Mouse (Mus musculus) frontal cortex, postnatal 36 days (tissue): Measurements from ENCODE around the gene Rps19bp1.
A peak's percentile ranks its signal among the peaks of the same experiment; 100 is the strongest.

ENCODE experiments used
- DNase-seq, 2 experiments: peaks; one replicate each; pipeline ENCODE4 v3.0.0; 2022; ENCODE audit warnings: low spot score in 2 of 2

Rps19bp1 gene

DNA sequence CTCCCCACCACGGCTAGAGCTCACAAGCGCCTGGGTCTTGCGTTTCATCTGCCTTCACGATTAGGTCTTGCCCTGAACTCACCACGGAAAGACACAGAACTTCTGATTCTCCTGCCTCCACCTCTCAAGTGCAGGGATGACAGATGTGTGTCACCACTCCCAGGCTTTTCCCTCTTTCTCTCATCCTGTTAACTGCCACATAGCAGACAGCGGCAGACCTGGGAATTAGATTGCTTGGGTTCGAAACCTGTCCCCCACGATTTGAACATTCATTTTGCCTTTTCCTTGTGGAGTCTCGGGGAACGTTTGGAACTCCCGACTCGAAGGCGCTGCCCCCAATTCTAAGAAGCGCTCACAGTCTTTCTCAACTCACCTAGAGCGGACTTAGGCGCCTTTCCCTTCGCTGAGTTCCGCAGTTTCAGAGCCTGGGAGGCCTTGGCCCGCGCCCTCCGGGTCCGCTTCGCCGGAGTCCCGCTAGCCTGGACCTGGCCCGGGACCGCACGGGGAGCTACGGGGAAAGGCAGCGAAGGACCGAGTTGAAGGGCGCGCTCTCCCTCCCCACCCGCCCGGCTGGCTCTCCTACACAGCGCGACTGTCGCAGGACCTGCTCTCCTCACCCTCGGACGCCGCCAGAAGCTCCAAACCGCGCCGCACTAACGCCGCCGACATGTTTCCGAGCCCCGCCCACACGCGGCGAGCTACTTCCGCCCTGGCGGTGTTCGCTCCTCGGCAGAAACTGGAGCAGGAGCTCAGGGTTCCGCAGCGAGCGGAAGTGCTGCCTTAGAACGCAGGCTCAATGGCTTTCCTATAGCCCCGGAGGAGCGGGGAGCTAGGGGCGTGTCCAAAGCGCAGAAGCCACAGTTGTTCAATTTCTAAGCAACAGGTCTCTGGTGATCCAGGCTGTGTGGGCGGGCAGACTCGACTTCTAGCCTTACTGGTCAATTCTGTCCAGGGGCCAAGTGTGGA lies at the start of gene Rps19bp1:
Rps19bp1 (minus strand) TSS at position 706 of the 966 bp plus-strand sequence.
- DNase-seq: peak; percentile 85 to 91

DNA sequence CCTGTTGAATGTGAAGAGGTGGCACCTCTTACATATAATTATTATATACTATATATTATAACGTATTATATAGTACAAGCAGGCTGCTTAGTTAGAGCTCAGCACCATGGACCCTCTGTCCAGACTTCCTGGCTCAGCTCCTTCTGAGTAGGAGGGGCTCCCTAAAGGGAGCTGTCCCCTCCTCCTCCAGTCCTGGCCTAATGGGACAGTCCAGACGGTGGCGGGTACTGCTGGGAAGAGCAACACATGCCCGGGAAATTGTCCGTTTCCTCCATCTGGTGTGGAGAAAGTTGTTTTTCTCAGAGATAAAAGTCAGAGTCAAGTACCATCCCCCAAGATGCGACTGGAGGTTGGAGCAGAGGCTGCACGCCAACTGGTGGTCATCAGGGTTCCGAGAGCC lies 42.0 kb upstream of the Rps19bp1 start:
- no peak for DNase-seq

DNA sequence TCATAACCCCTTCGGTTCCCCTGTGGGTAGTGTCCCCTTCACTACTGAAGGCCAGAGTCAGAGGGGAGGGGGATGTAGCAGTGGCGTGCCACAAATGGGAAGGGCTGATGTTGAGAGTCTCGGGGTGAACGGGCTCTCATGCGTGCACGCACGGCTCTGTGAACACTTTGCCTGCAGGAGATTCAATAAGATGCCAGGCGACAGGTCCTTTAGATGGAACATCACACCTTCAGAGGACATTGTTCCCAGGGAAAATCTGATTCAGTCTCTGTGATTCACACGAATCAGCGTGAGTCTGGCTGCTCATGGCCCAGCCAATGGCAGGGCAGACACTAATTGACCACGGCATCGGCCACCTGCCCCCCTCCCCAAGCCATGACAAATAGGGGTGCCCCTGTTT lies 40.1 kb upstream of the Rps19bp1 start:
- no peak for DNase-seq

DNA sequence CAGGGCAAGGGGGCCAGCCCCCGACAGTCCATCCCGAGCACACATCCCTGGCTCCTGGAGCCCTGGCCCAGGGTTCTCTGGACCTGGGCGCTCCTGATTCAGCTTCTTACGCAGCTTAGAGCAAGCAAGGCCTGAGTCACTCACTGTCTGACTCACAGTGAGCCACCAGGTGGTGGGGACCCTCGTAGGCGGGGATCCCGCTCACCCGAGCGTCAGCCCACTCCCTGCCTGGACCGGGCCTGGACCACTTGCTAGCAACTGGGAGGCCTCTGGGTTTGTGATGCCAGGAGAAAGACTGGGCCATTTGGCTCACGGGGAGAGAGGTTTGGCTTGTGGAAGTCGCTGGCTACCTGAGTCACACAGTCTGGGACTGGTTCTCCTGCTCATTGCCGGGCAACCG lies 39.7 kb upstream of the Rps19bp1 start:
- DNase-seq: peak in 1 of 2 experiments; percentile 59

DNA sequence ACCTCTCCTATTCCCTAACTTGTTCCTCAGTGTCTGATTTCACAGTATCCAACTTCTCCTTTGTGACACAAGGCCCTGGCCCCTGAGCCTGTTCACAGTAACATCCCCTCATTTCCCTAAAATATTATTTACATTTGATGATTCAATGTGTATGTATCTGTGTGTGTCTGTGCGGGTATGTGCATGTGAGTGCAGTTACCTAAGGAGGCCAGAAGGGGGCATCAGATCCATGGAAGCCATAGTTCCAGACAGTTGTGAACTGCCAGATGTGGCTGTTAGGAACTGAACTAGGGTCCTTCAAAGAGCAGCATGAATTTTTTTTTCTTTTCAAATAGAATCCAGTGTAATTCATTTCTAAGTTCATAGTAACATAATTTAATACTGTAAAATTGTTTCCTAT lies 33.0 kb upstream of the Rps19bp1 start:
- no peak for DNase-seq

DNA sequence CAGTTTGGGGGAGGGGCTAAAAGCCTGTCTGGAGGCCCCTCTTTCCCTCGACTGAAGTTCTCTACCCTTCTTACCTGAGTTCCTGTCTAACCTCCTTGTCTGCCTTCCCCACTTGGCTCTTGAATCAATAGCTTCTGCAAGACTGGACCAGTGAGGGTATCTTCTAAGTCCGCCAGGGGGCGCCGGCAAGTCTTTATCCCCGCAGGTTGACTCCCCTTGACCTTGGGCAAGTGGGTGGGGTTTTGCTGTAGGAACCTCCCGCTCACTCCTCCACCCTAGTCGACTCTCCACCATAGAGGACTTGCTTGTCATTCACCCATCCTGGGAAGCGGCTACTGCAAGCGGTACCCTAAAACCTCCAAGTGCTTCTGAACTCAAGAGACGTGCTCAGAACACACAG lies 25.3 kb upstream of the Rps19bp1 start:
- DNase-seq: peak; percentile 81 to 84

DNA sequence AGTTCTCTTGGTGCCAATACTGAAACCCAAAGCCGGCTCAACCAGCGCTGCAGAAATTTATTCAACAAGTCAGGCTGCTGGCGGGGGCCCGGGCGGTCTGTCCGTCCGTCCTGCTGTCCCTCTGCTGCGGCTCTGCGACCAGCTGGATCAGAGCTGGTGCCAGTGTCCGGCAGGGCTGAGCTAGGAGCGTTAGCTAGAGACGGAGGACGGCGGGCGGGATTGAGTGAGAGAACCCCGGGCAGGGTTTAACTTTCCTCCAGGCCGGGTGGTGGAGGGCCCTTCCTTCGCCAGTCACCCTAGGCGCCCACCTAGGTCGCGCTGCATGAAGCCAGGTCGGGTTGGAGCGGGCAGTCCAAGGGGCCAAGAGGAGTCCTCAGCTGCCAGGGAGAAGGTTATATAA lies 23.9 kb upstream of the Rps19bp1 start:
- no peak for DNase-seq

DNA sequence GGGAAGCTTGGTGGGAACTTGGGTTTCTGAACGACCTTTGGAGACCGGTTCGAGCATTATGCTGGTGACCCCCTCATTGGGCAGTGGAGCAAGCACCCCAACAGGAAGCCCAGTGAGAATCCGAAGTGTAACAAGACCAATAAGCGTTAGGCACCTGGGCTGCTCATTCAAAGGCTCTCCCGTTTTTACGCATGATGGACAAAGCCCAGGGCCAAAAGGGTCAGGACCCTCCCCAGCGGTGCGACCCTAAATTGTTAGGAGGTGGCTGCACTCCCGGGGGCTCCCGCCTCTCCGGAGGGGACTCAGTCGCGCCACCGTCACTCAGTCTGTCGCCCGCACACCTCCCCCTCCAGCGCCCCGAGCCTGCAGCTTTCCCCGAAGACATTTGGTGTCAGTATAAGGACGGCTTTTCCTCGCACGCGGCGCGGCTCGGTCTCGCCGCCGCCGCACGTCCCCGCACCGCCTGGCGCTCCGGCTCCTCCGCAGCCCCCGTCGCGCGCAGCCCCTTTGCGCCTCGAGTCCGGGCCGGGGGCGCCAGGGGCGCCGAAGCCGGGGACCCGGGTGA lies 22.8 kb upstream of the Rps19bp1 start, which contains the start of gene Cacna1i:
Cacna1i (plus strand) TSS at position 388 of the 565 bp plus-strand sequence.
- peak; percentile 69 to 70 for DNase-seq

DNA sequence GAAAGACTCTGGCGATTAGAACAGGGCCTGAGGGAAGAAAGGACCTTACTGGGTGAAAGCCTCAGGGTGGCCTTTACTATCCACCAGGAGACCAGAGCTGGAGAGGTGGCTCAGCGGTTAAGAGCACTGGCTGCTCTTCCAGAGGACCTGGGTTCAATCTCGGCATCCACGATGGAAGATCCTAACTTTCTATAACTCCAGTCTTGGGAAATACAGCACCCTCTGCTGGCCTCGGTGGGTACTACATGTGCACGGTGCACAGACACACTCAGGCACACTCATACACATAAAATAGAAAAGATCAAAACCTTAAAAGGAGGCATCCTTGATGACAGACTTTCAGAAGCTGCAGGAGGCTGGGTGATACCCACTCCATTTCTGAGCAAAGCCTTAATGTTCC lies 16.5 kb upstream of the Rps19bp1 start:
- DNase-seq: no peak

DNA sequence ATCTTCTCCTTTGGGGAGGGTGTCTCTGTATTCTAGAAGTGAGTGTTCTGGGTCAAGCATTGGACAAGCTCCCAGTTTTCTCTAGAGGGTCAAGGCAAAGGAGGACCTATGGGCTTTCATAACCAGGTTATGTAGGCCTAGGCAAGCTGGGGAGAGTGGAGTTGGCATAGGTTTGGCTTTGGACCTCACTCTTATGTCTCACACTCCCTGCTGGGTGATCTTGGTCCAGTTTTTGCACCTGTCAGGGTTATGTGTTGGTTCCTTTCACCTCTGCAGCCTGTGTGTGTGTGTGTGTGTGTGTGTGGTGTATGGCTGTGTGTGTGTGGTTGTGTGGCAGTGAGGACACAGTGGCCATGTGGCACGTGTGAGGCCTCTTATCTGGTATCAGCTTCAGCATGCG lies 14.9 kb upstream of the Rps19bp1 start:
- DNase-seq: no peak

DNA sequence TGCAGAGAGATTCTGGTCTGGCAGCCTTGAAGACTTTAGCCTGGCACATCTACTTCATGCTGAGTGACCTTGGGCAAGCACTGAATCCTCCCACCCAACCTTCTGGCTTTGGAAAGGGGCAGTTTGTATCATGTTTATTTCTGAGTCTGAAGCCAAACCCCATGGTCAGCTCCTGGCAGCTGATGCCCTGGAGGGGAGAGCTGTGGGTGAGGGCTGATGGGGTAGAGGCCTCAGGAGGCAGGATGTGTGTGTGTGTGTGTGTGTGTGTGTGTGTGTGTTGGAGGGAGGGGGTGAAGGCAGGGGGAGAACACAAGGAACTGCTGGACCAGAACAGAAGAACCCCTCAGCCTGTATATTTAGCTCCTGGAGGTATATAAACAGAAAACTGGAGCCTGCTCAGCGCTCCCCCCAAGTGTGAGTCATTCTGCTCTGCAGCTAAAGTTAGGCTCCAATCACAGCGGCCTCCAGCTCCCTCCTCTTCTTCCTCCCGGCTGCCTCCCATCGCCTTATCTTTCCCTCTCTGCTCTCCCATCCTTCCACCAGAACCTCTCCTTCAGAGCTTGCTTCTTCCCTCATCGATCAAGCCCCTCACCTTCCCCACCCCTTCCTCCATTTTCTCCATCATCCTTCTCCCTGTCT lies 14.1 kb upstream of the Rps19bp1 start:
- DNase-seq: peak in 1 of 2 experiments; percentile 88

DNA sequence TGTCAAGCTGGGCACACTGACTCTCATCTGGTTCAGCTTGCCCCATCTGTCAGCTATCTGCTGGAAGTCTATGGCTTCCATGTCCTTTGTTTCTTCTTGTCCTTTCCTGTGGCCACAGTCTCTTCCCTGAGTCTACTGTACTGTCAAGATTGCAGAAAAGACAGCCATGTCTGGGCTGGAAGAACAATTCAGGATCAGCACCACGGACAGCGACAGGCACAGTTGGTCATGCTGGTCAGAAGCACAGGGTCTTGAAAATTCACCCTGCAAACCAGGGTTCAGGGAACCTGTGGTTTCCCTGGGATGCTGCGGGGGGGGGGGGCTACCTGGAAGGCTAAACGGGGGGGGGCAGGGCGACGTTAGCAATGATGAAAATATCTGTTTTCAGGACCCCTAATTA lies 13.5 kb upstream of the Rps19bp1 start:
- no peak for DNase-seq

DNA sequence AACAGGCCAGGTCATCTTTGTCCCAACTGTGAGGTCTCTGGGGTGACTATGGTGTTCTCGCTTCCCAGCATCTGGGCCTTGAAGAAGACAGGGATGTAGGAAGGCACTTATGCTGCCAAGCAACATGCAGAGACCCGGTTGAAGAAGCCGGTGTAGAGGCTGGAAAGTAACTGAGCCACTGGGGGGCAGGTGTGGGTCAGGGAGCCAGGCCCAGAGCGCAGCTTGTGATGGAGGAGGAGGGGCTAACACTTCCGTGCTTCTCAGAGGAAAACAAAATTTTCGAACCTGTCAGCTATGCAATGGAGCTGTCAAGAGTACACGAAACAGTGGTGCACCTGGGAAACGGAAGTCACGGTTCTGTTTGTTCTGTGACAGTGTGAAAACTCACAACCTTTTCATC lies 13.0 kb upstream of the Rps19bp1 start:
- DNase-seq: no peak

DNA sequence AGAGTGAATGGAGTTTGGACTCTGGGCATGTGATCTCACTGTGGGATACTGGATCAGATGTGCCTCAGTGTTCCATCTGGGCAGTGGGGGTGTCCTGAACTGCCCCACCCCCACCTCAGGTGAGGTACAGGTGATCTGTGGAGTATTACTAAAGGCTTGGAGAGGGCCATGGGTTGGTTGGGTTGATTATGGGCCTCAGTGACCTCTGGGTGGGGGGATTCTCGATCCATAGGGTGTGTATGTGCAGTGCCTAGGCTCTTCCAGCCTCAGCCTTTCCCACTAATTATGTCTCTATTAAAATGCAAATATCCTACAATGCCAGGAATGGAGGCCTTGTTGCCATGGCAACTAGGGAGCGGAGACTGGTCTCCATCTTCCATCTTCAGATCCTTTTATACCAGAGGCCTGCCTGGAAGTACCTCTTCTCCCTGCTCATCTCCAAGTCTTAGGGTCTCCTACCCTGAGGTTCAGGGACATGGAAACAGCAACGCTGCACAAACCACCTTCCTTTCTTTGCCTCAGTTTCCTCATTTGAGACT lies 7.8 kb upstream of the Rps19bp1 start:
- DNase-seq: no peak

DNA sequence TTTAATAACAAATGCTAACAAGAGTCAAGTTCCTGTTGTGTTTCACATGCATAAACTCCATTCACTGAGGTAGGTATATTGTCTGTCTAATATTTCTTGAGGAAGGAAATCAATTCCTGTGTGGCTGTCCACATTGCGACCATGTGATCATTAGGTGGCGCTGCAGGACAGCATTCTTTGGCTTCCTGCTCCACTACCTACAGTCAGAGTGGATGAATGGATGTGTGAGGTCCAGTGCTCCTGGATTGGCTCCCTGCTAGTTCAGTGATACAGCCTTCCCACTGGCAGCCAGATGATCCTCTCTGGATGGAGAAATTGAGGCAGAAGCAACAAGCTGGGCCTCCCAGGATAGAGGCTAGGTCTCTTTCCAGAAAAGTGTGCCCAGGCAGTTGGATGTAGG lies 2.2 kb upstream of the Rps19bp1 start:
- peak; percentile 66 to 91 for DNase-seq

DNA sequence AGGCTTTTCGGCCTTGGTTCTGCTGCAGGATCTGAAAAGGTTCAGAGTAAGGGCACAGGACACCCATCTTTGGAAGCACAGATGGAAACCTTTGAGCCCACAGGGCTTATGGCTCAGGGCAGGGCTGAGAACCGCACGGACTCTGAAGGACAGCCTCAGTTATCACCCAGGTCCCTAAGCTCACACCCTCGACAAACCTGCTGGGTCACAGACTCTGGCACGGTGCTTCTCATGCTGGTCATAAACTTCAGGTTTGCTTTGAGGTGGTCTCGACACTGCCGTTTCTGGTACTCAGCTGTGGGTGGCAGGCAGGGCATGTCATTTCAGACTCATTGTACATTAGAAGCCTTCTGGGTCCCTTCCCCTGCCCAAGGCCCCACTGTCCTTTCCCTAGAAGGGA lies 3.0 kb downstream of the Rps19bp1 start:
- no peak for DNase-seq

DNA sequence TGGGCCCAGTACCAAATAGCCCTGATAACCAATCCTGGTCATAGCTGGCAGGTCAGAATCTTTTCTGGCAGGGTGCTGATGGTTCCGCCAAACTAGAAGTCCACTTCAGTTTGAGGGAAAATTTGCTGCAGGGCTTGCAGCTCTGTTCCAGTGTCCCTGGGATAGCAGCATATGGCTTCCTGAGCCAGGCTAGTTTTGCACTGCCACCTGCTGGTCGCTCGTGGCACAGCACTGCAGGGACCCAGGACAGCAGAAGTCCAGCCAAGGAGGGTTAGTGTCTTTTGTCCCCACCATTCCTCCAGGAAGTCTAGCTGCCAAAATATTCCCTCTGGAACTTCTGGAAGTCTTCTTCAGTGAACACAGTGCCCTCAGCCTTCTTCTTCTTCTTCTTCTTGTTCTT lies 3.4 kb downstream of the Rps19bp1 start:
- DNase-seq: peak; percentile 81 to 87

DNA sequence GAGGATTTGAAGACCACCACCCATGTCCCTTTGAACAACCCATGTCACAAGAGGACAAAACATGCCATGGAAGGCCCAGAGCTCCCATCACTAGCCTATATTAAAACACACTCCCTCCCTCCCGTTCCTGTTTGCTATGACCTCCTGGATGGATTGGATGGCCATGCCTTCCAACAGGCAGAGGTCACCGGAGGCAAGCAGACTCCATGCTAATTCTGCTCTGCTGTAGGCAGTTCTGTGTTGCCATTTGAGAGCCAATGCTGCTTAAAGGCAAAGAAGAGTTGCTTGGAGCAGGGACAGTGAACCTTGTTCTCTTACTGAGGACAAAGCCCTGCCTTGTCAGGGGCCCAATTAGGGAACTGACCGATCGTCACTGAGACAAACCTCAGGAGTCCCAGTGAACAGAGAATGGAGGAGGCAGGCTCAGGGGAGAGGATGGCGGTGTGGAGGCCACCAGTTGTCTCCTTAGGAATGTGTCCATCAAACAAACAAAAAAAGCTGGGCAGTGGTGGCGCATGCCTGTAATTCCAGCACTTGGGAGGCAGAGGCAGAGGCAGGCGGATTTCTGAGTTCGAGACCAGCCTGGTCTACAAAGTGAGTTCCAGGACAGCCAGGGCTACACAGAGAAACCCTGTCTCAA lies 4.6 kb downstream of the Rps19bp1 start:
- no peak for DNase-seq

DNA sequence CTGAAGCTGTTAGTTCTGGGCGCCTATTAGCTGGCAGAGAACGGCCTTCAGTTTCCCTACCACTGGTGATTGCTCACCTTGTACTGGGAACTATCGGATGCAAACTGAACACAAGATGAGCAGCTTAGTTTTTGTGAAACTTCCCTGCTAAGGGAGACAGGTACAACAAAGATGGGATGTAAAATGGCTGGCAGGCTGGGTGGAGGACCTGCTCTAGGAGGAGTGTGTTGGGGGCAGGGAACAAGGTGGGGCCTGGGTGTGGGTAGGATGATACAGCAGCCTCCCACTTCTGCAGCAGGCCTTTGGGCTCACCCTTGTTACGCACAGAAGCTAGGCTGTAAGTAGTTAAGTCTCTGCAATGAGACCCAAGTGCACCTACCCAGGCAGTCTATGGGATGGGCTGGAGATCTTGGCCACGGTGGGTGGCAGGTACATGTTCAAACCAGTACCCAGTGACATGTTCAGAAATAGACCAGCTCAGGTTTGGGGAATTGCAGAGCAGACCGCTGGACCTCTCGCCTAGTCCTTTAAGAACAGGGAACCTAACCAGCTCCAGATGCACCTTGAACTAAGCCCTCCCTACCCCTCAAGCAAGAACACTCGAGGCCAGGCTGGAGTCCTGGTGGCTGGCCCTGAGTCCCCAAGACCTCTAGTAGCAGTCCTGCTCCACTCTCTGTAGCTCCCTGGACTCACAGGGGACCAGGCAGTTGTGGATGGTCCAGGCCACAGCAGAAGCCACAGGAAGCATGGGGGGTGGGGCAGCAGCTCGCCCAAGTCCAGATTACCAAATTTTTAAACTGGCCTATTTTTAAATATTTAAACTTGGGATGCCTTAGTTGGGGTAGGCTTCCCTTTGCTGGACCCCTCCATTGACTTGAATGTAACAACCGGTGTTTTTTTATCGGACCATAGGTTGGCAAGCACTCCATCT lies 5.6 kb downstream of the Rps19bp1 start:
- peak in 1 of 2 experiments; percentile 27 for DNase-seq

DNA sequence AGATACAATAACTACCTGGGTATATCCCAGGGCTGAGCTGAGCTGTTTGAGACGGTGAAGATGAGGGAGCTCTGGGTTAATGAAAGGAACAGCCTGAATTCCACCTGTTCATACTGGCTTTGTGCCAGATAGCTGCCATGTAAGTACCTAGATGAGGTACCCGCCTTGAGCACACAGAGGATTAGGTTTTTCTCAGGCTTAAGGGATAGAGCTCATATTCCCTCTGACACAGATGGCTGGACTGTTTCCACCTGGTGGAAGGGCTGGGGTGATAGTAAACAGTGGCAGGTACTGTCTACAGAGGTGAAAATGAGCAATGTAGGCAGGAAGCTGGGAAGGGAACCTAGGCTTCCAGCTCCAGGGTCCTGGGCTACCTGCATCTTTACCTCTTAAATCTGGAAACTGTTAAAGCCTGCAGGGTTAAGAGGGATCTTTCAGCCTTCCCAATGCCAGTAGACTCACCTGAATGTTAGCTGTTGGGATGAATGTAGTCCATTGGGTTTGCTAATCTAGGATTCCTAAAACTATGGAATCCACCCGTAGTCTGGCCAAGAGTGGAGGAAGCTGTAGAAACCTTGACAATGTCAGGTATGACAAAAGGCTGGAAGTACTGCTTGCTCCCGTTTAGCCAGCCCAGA lies 6.4 kb downstream of the Rps19bp1 start:
- no peak for DNase-seq
